Mouse (Mus musculus): ENCODE measurements at regions not wholly inside any gene's neighbourhood (a gene's known extent, or its start where the extent isn't known, plus 50 kb on each side); places are given as distances from the start of the nearest gene placed in this dataset.

- WGBS = 56% methylated on average over 6 of the region's 6 CpGs
- H3K9me3 ChIP-seq = 0 out of 2 replicates have a peak, but pooled peaks cover 2% of the 10 kb centered on the region
- no peak overlapping the region for H3K4me2 ChIP-seq
- peaks cover 18% of the 10 kb centered on the region for H3K4me1 ChIP-seq (replicated peaks)
- no peak overlapping the region for H3K27ac ChIP-seq
- no peaks in the 10 kb centered on the region for H3K36me3 ChIP-seq
- no peak overlapping the region for H3K4me3 ChIP-seq (replicated peaks)
- H3K27me3 ChIP-seq = no peaks in the 10 kb centered on the region
- H3K9ac ChIP-seq (replicated peaks) = no peak overlapping the region
- no peak for ATAC-seq (ENCODE audit: insufficient number of reproducible peaks, insufficient read depth, low FRiP score, low TSS enrichment, low read depth)
Observed at GRCm38 (mm10) chr3:100773237-100773636, 52.0 kb upstream of the Vtcn1 start.

- H3K27ac ChIP-seq = no peak overlapping the region
- 59% methylated on average over 4 of the region's 4 CpGs for WGBS
Observed at GRCm38 (mm10) chr3:100771363-100771762, 53.9 kb upstream of the Vtcn1 start.

GRCm38 (mm10) chr3:100770841-100771240 lies 54.4 kb upstream of the Vtcn1 start:
- H3K9ac ChIP-seq (replicated peaks) = no peak overlapping the region
- H3K36me3 ChIP-seq = no peaks in the 10 kb centered on the region
- no peak overlapping the region for H3K4me2 ChIP-seq
- H3K27me3 ChIP-seq = no peaks in the 10 kb centered on the region
- H3K9me3 ChIP-seq = 0 out of 2 replicates have a peak, but pooled peaks cover 2% of the 10 kb centered on the region
- H3K27ac ChIP-seq = no peak overlapping the region
- no peak for ATAC-seq (ENCODE audit: insufficient number of reproducible peaks, insufficient read depth, low FRiP score, low TSS enrichment, low read depth)
- WGBS = 66% methylated on average over 3 of the region's 3 CpGs
- no peak overlapping the region for H3K4me3 ChIP-seq (replicated peaks)
- H3K4me1 ChIP-seq (replicated peaks) = peaks cover 21% of the 10 kb centered on the region

More at GRCm38 (mm10) chr3:100771363-100771762, 53.9 kb upstream of the Vtcn1 start:
- no peak overlapping the region for H3K4me3 ChIP-seq (replicated peaks)
- H3K9me3 ChIP-seq = 0 out of 2 replicates have a peak, but pooled peaks cover 2% of the 10 kb centered on the region
- peaks cover 21% of the 10 kb centered on the region for H3K4me1 ChIP-seq (replicated peaks)
- H3K27me3 ChIP-seq = no peaks in the 10 kb centered on the region
- ATAC-seq (ENCODE audit: insufficient number of reproducible peaks, insufficient read depth, low FRiP score, low TSS enrichment, low read depth) = no peak
- no peaks in the 10 kb centered on the region for H3K36me3 ChIP-seq
- H3K4me2 ChIP-seq = no peak overlapping the region
- H3K9ac ChIP-seq (replicated peaks) = no peak overlapping the region

GRCm38 (mm10) chr3:100769146-100769545 lies 56.1 kb upstream of the Vtcn1 start:
- H3K27ac ChIP-seq = no peak overlapping the region
- ATAC-seq (ENCODE audit: insufficient number of reproducible peaks, insufficient read depth, low FRiP score, low TSS enrichment, low read depth) = no peak

GRCm38 (mm10) chr3:100768170-100768624 lies 57.1 kb upstream of the Vtcn1 start:
- H3K27me3 ChIP-seq = no peaks in the 10 kb centered on the region
- peak overlapping the region; percentile 13 for H3K4me2 ChIP-seq
- no peak for ATAC-seq (ENCODE audit: insufficient number of reproducible peaks, insufficient read depth, low FRiP score, low TSS enrichment, low read depth)
- 0 out of 2 replicates have a peak, but pooled peaks cover 2% of the 10 kb centered on the region for H3K9me3 ChIP-seq
- H3K4me3 ChIP-seq (replicated peaks) = no peak overlapping the region
- H3K9ac ChIP-seq (replicated peaks) = no peak overlapping the region
- WGBS = 41% methylated on average over 15 of the region's 15 CpGs
- H3K4me1 ChIP-seq (replicated peaks) = peaks cover 21% of the 10 kb centered on the region
- H3K27ac ChIP-seq = peak overlapping the region; percentile 14
- H3K36me3 ChIP-seq = no peaks in the 10 kb centered on the region

More at GRCm38 (mm10) chr3:100769146-100769545, 56.1 kb upstream of the Vtcn1 start:
- Histone ChIP-seq H3K36me3 (no peaks in the 10 kb centered on the region), H3K4me2 (no peak overlapping the region), H3K4me3 (replicated peaks) (no peak overlapping the region), H3K9ac (replicated peaks) (no peak overlapping the region), H3K4me1 (replicated peaks) (peaks cover 21% of the 10 kb centered on the region), H3K27me3 (no peaks in the 10 kb centered on the region), H3K9me3 (0 out of 2 replicates have a peak, but pooled peaks cover 2% of the 10 kb centered on the region)
- WGBS = 76% methylated on average over 4 of the region's 4 CpGs

- H3K4me3 ChIP-seq (replicated peaks) = no peak overlapping the region
- H3K9me3 ChIP-seq = no peaks in the 10 kb centered on the region
- 68% methylated on average over 7 of the region's 7 CpGs for WGBS
- H3K36me3 ChIP-seq = no peaks in the 10 kb centered on the region
- H3K27me3 ChIP-seq = no peaks in the 10 kb centered on the region
- H3K4me2 ChIP-seq = no peak overlapping the region
- H3K27ac ChIP-seq = no peak overlapping the region
- no peak overlapping the region for H3K9ac ChIP-seq (replicated peaks)
- no peak for ATAC-seq (ENCODE audit: insufficient number of reproducible peaks, insufficient read depth, low FRiP score, low TSS enrichment, low read depth)
- H3K4me1 ChIP-seq (replicated peaks) = peaks cover 11% of the 10 kb centered on the region
Observed at GRCm38 (mm10) chr3:100765323-100765722, 59.9 kb upstream of the Vtcn1 start.

GRCm38 (mm10) chr3:100762895-100763294 lies 62.4 kb upstream of the Vtcn1 start:
- no peak overlapping the region for H3K4me2 ChIP-seq
- H3K27ac ChIP-seq = no peak overlapping the region
- H3K4me1 ChIP-seq (replicated peaks) = no peaks in the 10 kb centered on the region
- no peak for ATAC-seq (ENCODE audit: insufficient number of reproducible peaks, insufficient read depth, low FRiP score, low TSS enrichment, low read depth)
- no peaks in the 10 kb centered on the region for H3K36me3 ChIP-seq
- H3K27me3 ChIP-seq = no peaks in the 10 kb centered on the region
- H3K9ac ChIP-seq (replicated peaks) = no peak overlapping the region
- no peak overlapping the region for H3K4me3 ChIP-seq (replicated peaks)
- H3K9me3 ChIP-seq = no peaks in the 10 kb centered on the region

- WGBS = 89% methylated on average over 3 of the region's 3 CpGs
- Histone ChIP-seq H3K27me3 (no peaks in the 10 kb centered on the region), H3K4me2 (no peak overlapping the region), H3K9me3 (no peaks in the 10 kb centered on the region), H3K27ac (no peak overlapping the region), H3K4me1 (replicated peaks) (no peaks in the 10 kb centered on the region), H3K9ac (replicated peaks) (no peak overlapping the region), H3K4me3 (replicated peaks) (no peak overlapping the region), H3K36me3 (no peaks in the 10 kb centered on the region)
- no peak for ATAC-seq (ENCODE audit: insufficient number of reproducible peaks, insufficient read depth, low FRiP score, low TSS enrichment, low read depth)
Observed at GRCm38 (mm10) chr3:100759091-100759941, 65.9 kb upstream of the Vtcn1 start.

GRCm38 (mm10) chr3:100754677-100755076 lies 69.4 kb upstream of the Man1a2 start:
- H3K9ac ChIP-seq (replicated peaks) = no peak overlapping the region
- H3K9me3 ChIP-seq = no peaks in the 10 kb centered on the region
- H3K27me3 ChIP-seq = no peaks in the 10 kb centered on the region
- no peak overlapping the region for H3K4me3 ChIP-seq (replicated peaks)
- WGBS = 86% methylated on average over 1 of the region's 1 CpGs
- H3K4me2 ChIP-seq = no peak overlapping the region
- no peaks in the 10 kb centered on the region for H3K36me3 ChIP-seq
- H3K4me1 ChIP-seq (replicated peaks) = no peaks in the 10 kb centered on the region
- no peak for ATAC-seq (ENCODE audit: insufficient number of reproducible peaks, insufficient read depth, low FRiP score, low TSS enrichment, low read depth)
- no peak overlapping the region for H3K27ac ChIP-seq

GRCm38 (mm10) chr3:100751211-100751610 lies 65.9 kb upstream of the Man1a2 start:
- no peaks in the 10 kb centered on the region for H3K27me3 ChIP-seq
- 83% methylated on average over 1 of the region's 1 CpGs for WGBS

GRCm38 (mm10) chr3:100748727-100749126 lies 63.4 kb upstream of the Man1a2 start:
- WGBS = 89% methylated on average over 6 of the region's 6 CpGs

More at GRCm38 (mm10) chr3:100751211-100751610, 65.9 kb upstream of the Man1a2 start:
- Histone ChIP-seq H3K9me3 (no peaks in the 10 kb centered on the region), H3K27ac (no peak overlapping the region), H3K36me3 (no peaks in the 10 kb centered on the region), H3K4me1 (replicated peaks) (peaks cover 4% of the 10 kb centered on the region; the same call in 1 of the 2 replicates), H3K9ac (replicated peaks) (no peak overlapping the region), H3K4me2 (no peak overlapping the region), H3K4me3 (replicated peaks) (no peak overlapping the region)
- no peak for ATAC-seq (ENCODE audit: insufficient number of reproducible peaks, insufficient read depth, low FRiP score, low TSS enrichment, low read depth)

More at GRCm38 (mm10) chr3:100748727-100749126, 63.4 kb upstream of the Man1a2 start:
- Histone ChIP-seq H3K27me3 (no peaks in the 10 kb centered on the region), H3K4me1 (replicated peaks) (peaks cover 4% of the 10 kb centered on the region; the same call in 1 of the 2 replicates), H3K4me3 (replicated peaks) (no peak overlapping the region), H3K36me3 (no peaks in the 10 kb centered on the region), H3K4me2 (no peak overlapping the region), H3K27ac (no peak overlapping the region), H3K9ac (replicated peaks) (no peak overlapping the region), H3K9me3 (no peaks in the 10 kb centered on the region)
- no peak for ATAC-seq (ENCODE audit: insufficient number of reproducible peaks, insufficient read depth, low FRiP score, low TSS enrichment, low read depth)

Measured in limb, embryonic 12.5 days (tissue).